Mouse (Mus musculus): ENCODE results near the gene Fancd2.

- TF ChIP-seq EP300 (optimal IDR thresholded peaks at IDR 0.05) (no peak), CTCF (IDR thresholded peaks at IDR 0.05; ENCODE audit: low read depth) (no peak)
Observed at GRCm38 (mm10) chr6:113543906-113544481, 12.5 kb downstream of the Fancd2 start.

Data from stomach, postnatal 0 days (tissue).